Mouse (Mus musculus): ENCODE measurements around the gene Mbd5. TPM values are rescaled to one million over a fixed set of nuclear protein-coding genes. Genes with fewer than 3 reads are reported as not detected.

The Mbd5 gene
- polyA plus RNA-seq, 1 experiment: 17.4 TPM

- WGBS: 78% methylated on average over 7 of the region's 7 CpGs
- Histone ChIP-seq H3K4me3 (replicated peaks; ENCODE audit: control insufficient read depth, low read depth, low read length) (no peak overlapping the region), H3K27ac (ENCODE audit: control insufficient read depth, insufficient read depth, low read depth, low read length, poor library complexity) (no peak overlapping the region), H3K4me1 (ENCODE audit: control insufficient read depth, insufficient read depth, low read length) (no peaks in the 10 kb centered on the region)
- TF ChIP-seq POLR2A (IDR thresholded peaks at IDR 0.05; ENCODE audit: borderline replicate concordance, control insufficient read depth, low read depth, low read length) (no peak), CTCF (IDR thresholded peaks at IDR 0.05; ENCODE audit: control insufficient read depth, insufficient read depth, low read length) (no peak)
These were observed 409.0 kb downstream of the Mbd5 start for GRCm38 (mm10) chr2:49358128-49358814.

GRCm38 (mm10) chr2:49358839-49359520 is 409.7 kb downstream of the Mbd5 start:
- TF ChIP-seq CTCF (IDR thresholded peaks at IDR 0.05; ENCODE audit: control insufficient read depth, insufficient read depth, low read length) (peak; percentile 31; the same call in 1 of the 2 replicates), POLR2A (IDR thresholded peaks at IDR 0.05; ENCODE audit: borderline replicate concordance, control insufficient read depth, low read depth, low read length) (no peak)
- H3K4me1 ChIP-seq (ENCODE audit: control insufficient read depth, insufficient read depth, low read length): no peaks in the 10 kb centered on the region
- 69% methylated on average over 4 of the region's 4 CpGs for WGBS

GRCm38 (mm10) chr2:49359706-49360105 is 410.4 kb downstream of the Mbd5 start:
- Histone ChIP-seq H3K27ac (ENCODE audit: control insufficient read depth, insufficient read depth, low read depth, low read length, poor library complexity) (no peak overlapping the region), H3K4me3 (replicated peaks; ENCODE audit: control insufficient read depth, low read depth, low read length) (no peak overlapping the region), H3K4me1 (ENCODE audit: control insufficient read depth, insufficient read depth, low read length) (no peaks in the 10 kb centered on the region)
- no peak for TF ChIP-seq CTCF (IDR thresholded peaks at IDR 0.05; ENCODE audit: control insufficient read depth, insufficient read depth, low read length)
- TF ChIP-seq POLR2A (IDR thresholded peaks at IDR 0.05; ENCODE audit: borderline replicate concordance, control insufficient read depth, low read depth, low read length): no peak
- 17% methylated on average over 4 of the region's 4 CpGs for WGBS

More at GRCm38 (mm10) chr2:49358839-49359520, 409.7 kb downstream of the Mbd5 start:
- no peak overlapping the region for H3K4me3 ChIP-seq (replicated peaks; ENCODE audit: control insufficient read depth, low read depth, low read length)
- no peak overlapping the region for H3K27ac ChIP-seq (ENCODE audit: control insufficient read depth, insufficient read depth, low read depth, low read length, poor library complexity)

- Histone ChIP-seq H3K4me3 (replicated peaks; ENCODE audit: control insufficient read depth, low read depth, low read length) (no peak overlapping the region), H3K4me1 (ENCODE audit: control insufficient read depth, insufficient read depth, low read length) (no peaks in the 10 kb centered on the region), H3K27ac (ENCODE audit: control insufficient read depth, insufficient read depth, low read depth, low read length, poor library complexity) (no peak overlapping the region)
- 51% methylated on average over 5 of the region's 5 CpGs for WGBS
- TF ChIP-seq CTCF (IDR thresholded peaks at IDR 0.05; ENCODE audit: control insufficient read depth, insufficient read depth, low read length): no peak
These were observed 415.2 kb downstream of the Mbd5 start for GRCm38 (mm10) chr2:49364546-49364945.

GRCm38 (mm10) chr2:49366878-49367545 is 417.7 kb downstream of the Mbd5 start:
- TF ChIP-seq CTCF (IDR thresholded peaks at IDR 0.05; ENCODE audit: control insufficient read depth, insufficient read depth, low read length) (no peak), POLR2A (IDR thresholded peaks at IDR 0.05; ENCODE audit: borderline replicate concordance, control insufficient read depth, low read depth, low read length) (no peak)
- 86% methylated on average over 14 of the region's 14 CpGs for WGBS
- Histone ChIP-seq H3K27ac (ENCODE audit: control insufficient read depth, insufficient read depth, low read depth, low read length, poor library complexity) (no peak overlapping the region), H3K4me3 (replicated peaks; ENCODE audit: control insufficient read depth, low read depth, low read length) (no peak overlapping the region), H3K4me1 (ENCODE audit: control insufficient read depth, insufficient read depth, low read length) (no peaks in the 10 kb centered on the region)

- no peaks in the 10 kb centered on the region for H3K4me1 ChIP-seq (ENCODE audit: control insufficient read depth, insufficient read depth, low read length)
- no peak overlapping the region for H3K27ac ChIP-seq (ENCODE audit: control insufficient read depth, insufficient read depth, low read depth, low read length, poor library complexity)
- 78% methylated on average over 17 of the region's 17 CpGs for WGBS
- TF ChIP-seq POLR2A (IDR thresholded peaks at IDR 0.05; ENCODE audit: borderline replicate concordance, control insufficient read depth, low read depth, low read length) (no peak), CTCF (IDR thresholded peaks at IDR 0.05; ENCODE audit: control insufficient read depth, insufficient read depth, low read length) (no peak)
- no peak overlapping the region for H3K4me3 ChIP-seq (replicated peaks; ENCODE audit: control insufficient read depth, low read depth, low read length)
These were observed 418.2 kb downstream of the Mbd5 start for GRCm38 (mm10) chr2:49367546-49367917.

- Histone ChIP-seq H3K27ac (ENCODE audit: control insufficient read depth, insufficient read depth, low read depth, low read length, poor library complexity) (no peak overlapping the region), H3K4me3 (replicated peaks; ENCODE audit: control insufficient read depth, low read depth, low read length) (no peak overlapping the region), H3K4me1 (ENCODE audit: control insufficient read depth, insufficient read depth, low read length) (no peaks in the 10 kb centered on the region)
- WGBS: 80% methylated on average over 5 of the region's 5 CpGs
- TF ChIP-seq POLR2A (IDR thresholded peaks at IDR 0.05; ENCODE audit: borderline replicate concordance, control insufficient read depth, low read depth, low read length): no peak
- no peak for TF ChIP-seq CTCF (IDR thresholded peaks at IDR 0.05; ENCODE audit: control insufficient read depth, insufficient read depth, low read length)
These were observed 422.3 kb downstream of the Mbd5 start for GRCm38 (mm10) chr2:49371632-49372031.

GRCm38 (mm10) chr2:49372586-49372985 is 423.3 kb downstream of the Mbd5 start:
- 62% methylated on average over 3 of the region's 3 CpGs for WGBS
- no peaks in the 10 kb centered on the region for H3K4me1 ChIP-seq (ENCODE audit: control insufficient read depth, insufficient read depth, low read length)
- TF ChIP-seq POLR2A (IDR thresholded peaks at IDR 0.05; ENCODE audit: borderline replicate concordance, control insufficient read depth, low read depth, low read length) (no peak), CTCF (IDR thresholded peaks at IDR 0.05; ENCODE audit: control insufficient read depth, insufficient read depth, low read length) (no peak)
- no peak overlapping the region for H3K4me3 ChIP-seq (replicated peaks; ENCODE audit: control insufficient read depth, low read depth, low read length)
- H3K27ac ChIP-seq (ENCODE audit: control insufficient read depth, insufficient read depth, low read depth, low read length, poor library complexity): no peak overlapping the region

Other genes starting within 250 kb of the Mbd5 start
- 0.50 and 2.0 TPM in 2 replicates for gene Acvr2a, start 135.4 kb upstream of the Mbd5 start, polyA plus RNA-seq (2011; ENCODE audit: insufficient read depth, insufficient read length, low replicate concordance, missing spikeins)
- gene Orc4, start 769 bp downstream of the Mbd5 start, polyA plus RNA-seq (2011; ENCODE audit: insufficient read depth, insufficient read length, low replicate concordance, missing spikeins): 25.0 and 42.6 TPM in 2 replicates

All from bone marrow, adult 2 months (tissue).